Mouse (Mus musculus) kidney, adult 2 months (tissue): ENCODE measurements around the gene Sptbn1. TPM values are rescaled to one million over a fixed set of nuclear protein-coding genes. Genes with fewer than 3 reads are reported as not detected.
"Not testable (repeated sequence)": the region's sequence is repeated elsewhere in the genome, so short reads cannot be mapped to it uniquely, and the experiment has no call there.

Source experiments
- DNase-seq: peaks from one replicate; pipeline ENCODE4 v3.0.0; 2021
- H3K27ac ChIP-seq: fragments of 200-500 bp; 2 replicates; pipeline ENCODE4 v1.5.1; 2012; ENCODE audit warnings: low read depth, low read length, control low read depth, inconsistent platforms; ENCODE audit not compliant: insufficient read depth
- H3K27me3 ChIP-seq: fragments of 200-500 bp; replicated peaks from 2 replicates; pipeline ENCODE4 v1.6.1; 2012; ENCODE audit warnings: mild to moderate bottlenecking, moderate library complexity, low read length, inconsistent platforms; ENCODE audit not compliant: control insufficient read depth, insufficient read depth
- H3K36me3 ChIP-seq: fragments of 200-500 bp; 2 replicates; pipeline ENCODE4 v1.6.1; 2012; ENCODE audit warnings: mild to moderate bottlenecking, moderate library complexity, low read length, inconsistent platforms; ENCODE audit not compliant: control insufficient read depth, insufficient read depth
- H3K4me1 ChIP-seq: fragments of 200-500 bp; 2 replicates; pipeline ENCODE4 v1.6.1; 2011; ENCODE audit warnings: low read length; ENCODE audit not compliant: control insufficient read depth, insufficient read depth
- H3K4me3 ChIP-seq: fragments of 200-500 bp; 2 replicates; pipeline ENCODE4 v1.5.1; 2011; ENCODE audit warnings: mild to moderate bottlenecking, low read depth, low read length, control low read depth; ENCODE audit not compliant: insufficient read depth
- CTCF ChIP-seq: fragments of 200-500 bp; conservative IDR thresholded peaks from 2 replicates; pipeline ENCODE4 v1.5.1; 2011; ENCODE audit warnings: low read depth, mild to moderate bottlenecking, control low read depth, low read length, moderate library complexity, mixed read lengths; ENCODE audit not compliant: insufficient read depth, insufficient read length
- POLR2A ChIP-seq: fragments of 200-500 bp; IDR thresholded peaks from one replicate; pipeline ENCODE4 v1.6.1; 2011; ENCODE audit warnings: low read depth, low read length, control low read depth
- WGBS: fragments of 180-500 bp; shearing (Covaris S2); methylation state at CpG from one replicate; pipeline ENCODE4 v1.1.7; 2018; 5-methylcytosine and 5-hydroxymethylcytosine counted together
- polyA plus RNA-seq: library from polyadenylated mRNA; depleted of rRNA; stranded (reverse); fragments of >200 nt; gene quantifications from 2 replicates; pipeline ENCODE4 v1.2.3, GENCODE M21; 2012

Sptbn1 gene
- polyA plus RNA-seq, 1 experiment: 140 TPM

- Histone ChIP-seq H3K4me3 (peak overlapping the region; percentile 99), H3K27ac (peak overlapping the region; percentile 95), H3K36me3 (no peaks in the 10 kb centered on the region), H3K27me3 (no peaks in the 10 kb centered on the region), H3K4me1 (peaks cover 13% of the 10 kb centered on the region; the same call in 1 of the 2 replicates)
- under 1% methylated on average over 7 of the region's 7 CpGs for WGBS
- no peak for DNase-seq
- TF ChIP-seq CTCF (no peak), POLR2A (no peak)
Observed at GRCm38 (mm10) chr11:30266691-30267035, 1.3 kb downstream of the Sptbn1 start.

- Histone ChIP-seq H3K4me3 (no peak overlapping the region), H3K27ac (no peak overlapping the region), H3K27me3 (no peaks in the 10 kb centered on the region), H3K36me3 (no peaks in the 10 kb centered on the region), H3K4me1 (peaks cover 15% of the 10 kb centered on the region; the same call in 1 of the 2 replicates)
- DNase-seq: no peak
- WGBS: 44% methylated on average over 2 of the region's 2 CpGs
- TF ChIP-seq POLR2A (no peak), CTCF (no peak)
Observed at GRCm38 (mm10) chr11:30265666-30266065, 2.3 kb downstream of the Sptbn1 start.

GRCm38 (mm10) chr11:30263627-30264026, 4.3 kb downstream of the Sptbn1 start:
- no peak overlapping the region for H3K4me3 ChIP-seq
- 53% methylated on average over 2 of the region's 2 CpGs for WGBS
- H3K36me3 ChIP-seq: no peaks in the 10 kb centered on the region; the same call in 1 of the 2 replicates
- DNase-seq: peak; percentile 51
- no peak overlapping the region for H3K27ac ChIP-seq
- peaks cover 15% of the 10 kb centered on the region for H3K4me1 ChIP-seq
- H3K27me3 ChIP-seq: no peaks in the 10 kb centered on the region
- TF ChIP-seq CTCF (no peak), POLR2A (no peak)

- 55% methylated on average over 6 of the region's 6 CpGs for WGBS
Observed at GRCm38 (mm10) chr11:30258739-30259350, 9.1 kb downstream of the Sptbn1 start.

GRCm38 (mm10) chr11:30257812-30258211, 10.2 kb downstream of the Sptbn1 start:
- no peak for TF ChIP-seq CTCF
- TF ChIP-seq POLR2A: no peak
- Histone ChIP-seq H3K27ac (peak overlapping the region; percentile 67), H3K4me1 (peaks cover 25% of the 10 kb centered on the region), H3K36me3 (no peaks in the 10 kb centered on the region; the same call in 1 of the 2 replicates), H3K27me3 (no peaks in the 10 kb centered on the region), H3K4me3 (no peak overlapping the region)
- peak; percentile 54 for DNase-seq
- 9% methylated on average over 1 of the region's 1 CpGs for WGBS

More at GRCm38 (mm10) chr11:30258739-30259350, 9.1 kb downstream of the Sptbn1 start:
- Histone ChIP-seq H3K4me3 (no peak overlapping the region), H3K4me1 (peaks cover 29% of the 10 kb centered on the region), H3K36me3 (no peaks in the 10 kb centered on the region; the same call in 1 of the 2 replicates), H3K27me3 (no peaks in the 10 kb centered on the region), H3K27ac (peak overlapping the region; percentile 67)
- DNase-seq: peak; percentile 42
- TF ChIP-seq POLR2A: no peak
- no peak for TF ChIP-seq CTCF

GRCm38 (mm10) chr11:30257085-30257484, 10.9 kb downstream of the Sptbn1 start:
- peak; percentile 67 for DNase-seq
- H3K4me3 ChIP-seq: no peak overlapping the region
- no peak for TF ChIP-seq POLR2A
- TF ChIP-seq CTCF: no peak
- peaks cover 25% of the 10 kb centered on the region for H3K4me1 ChIP-seq
- no peaks in the 10 kb centered on the region; the same call in 1 of the 2 replicates for H3K36me3 ChIP-seq
- H3K27ac ChIP-seq: no peak overlapping the region
- H3K27me3 ChIP-seq: no peaks in the 10 kb centered on the region

GRCm38 (mm10) chr11:30256491-30256890, 11.5 kb downstream of the Sptbn1 start:
- 33% methylated on average over 5 of the region's 5 CpGs for WGBS
- TF ChIP-seq POLR2A: no peak

GRCm38 (mm10) chr11:30255211-30255610, 12.8 kb downstream of the Sptbn1 start:
- H3K36me3 ChIP-seq, H3K27me3 ChIP-seq, DNase-seq, H3K4me3 ChIP-seq, H3K27ac ChIP-seq: not testable (repeated sequence)
- peaks cover 35% of the 10 kb centered on the region for H3K4me1 ChIP-seq
- 56% methylated on average over 3 of the region's 3 CpGs for WGBS

More at GRCm38 (mm10) chr11:30256491-30256890, 11.5 kb downstream of the Sptbn1 start:
- Histone ChIP-seq H3K27ac (peak overlapping the region; percentile 47; the same call in 1 of the 2 replicates), H3K27me3 (no peaks in the 10 kb centered on the region), H3K4me3 (no peak overlapping the region), H3K4me1 (peaks cover 27% of the 10 kb centered on the region), H3K36me3 (no peaks in the 10 kb centered on the region; the same call in 1 of the 2 replicates)
- DNase-seq: no peak
